Mouse (Mus musculus): ENCODE data around the gene Mmp28.

The Mmp28 gene

DNA sequence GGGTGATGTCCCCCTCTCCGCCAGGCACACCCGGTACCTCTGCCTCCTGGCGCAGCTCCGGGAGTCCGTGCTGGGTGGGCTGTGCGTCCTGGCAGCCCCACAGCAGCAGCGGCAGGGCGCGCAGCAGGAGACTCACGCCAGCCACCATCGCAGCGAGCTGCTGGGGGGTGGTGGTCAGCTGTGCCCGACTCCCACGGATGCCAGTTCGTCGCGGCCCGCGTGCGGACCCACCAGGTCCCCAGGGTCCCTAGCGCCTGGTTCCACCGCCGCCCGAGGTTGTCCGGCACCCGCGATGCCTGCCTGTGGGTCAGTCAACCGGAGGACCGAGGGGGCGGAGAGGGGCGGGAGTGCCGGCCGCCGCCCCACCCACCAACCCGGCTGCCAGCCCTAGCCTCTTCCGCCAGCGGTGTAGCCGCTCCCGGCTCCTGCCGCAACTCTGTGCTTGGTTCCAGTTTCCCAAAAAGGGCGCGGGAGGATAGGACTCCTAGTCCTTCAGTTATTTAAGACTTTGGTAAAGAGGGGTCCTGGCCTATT is at the start of gene Mmp28:
TSS of gene Mmp28 (minus strand) at position 361 of the 534 bp plus-strand sequence.
- peak; percentile 74 to 78 for DNase-seq

DNA sequence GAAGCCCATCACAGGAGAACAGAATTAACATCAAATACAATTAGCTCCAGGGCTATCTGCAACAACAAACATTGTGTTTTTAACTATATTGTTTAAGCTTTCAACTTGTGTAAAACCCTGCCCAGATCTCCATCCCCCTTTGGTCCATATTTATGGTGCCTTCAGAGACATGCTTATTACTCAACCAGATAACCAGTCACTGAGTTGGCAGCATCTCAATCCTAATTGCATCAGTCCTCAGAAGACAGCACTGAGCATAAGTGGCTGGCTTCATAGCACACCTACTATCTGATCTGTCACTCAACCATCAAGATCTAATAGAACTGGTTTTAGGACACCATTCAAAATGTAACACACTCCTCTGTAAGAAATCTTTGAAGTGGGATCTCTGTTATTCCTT is 46.6 kb upstream of the Mmp28 start:
- DNase-seq: no peak

GRCm38 (mm10) chr11:83504308-83504707 is 41.4 kb upstream of the Mmp28 start:
- DNase-seq: no peak

- no peak for DNase-seq
Observed at GRCm38 (mm10) chr11:83495571-83495970, 32.7 kb upstream of the Mmp28 start.

GRCm38 (mm10) chr11:83491488-83491887 is 28.6 kb upstream of the Mmp28 start:
- DNase-seq: no peak

DNA sequence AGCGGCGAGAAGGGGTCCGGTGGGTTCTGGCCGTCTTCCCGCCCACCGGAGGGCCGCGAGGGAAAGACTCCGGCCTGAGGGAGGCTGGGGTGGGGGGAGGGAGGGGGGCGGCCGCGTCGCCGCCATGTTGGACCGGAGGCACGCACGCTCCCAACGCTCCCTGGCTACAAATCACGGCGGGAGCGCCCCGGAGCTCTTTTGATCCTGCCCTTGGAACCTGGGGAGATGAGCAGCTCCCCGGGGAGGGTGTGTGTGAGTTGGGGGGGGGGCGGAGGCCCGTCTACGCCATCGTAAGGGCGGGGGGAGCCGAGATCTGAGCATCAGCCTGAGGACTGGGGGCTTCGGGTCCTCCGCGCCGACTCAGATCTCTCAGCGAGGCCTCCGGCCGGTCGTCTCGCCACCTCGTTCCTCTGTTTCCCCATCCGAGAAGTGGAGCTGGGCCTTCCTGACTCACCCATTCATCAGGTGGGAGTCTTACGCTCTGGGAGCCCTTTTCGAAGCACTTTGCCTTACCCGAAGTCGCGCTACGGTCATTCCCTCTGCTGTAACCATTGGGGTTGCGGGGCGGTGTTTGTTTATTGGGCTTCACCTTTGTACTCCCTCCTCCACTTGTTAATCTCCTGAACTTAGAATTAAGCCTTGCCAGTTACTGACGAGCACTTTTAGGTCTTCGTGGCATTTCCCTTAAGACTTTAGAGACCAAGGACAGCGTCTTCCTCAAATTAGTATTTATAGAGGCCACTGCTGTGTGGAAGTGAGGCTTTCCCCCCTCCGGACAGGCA is 10.6 kb upstream of the Mmp28 start:
- DNase-seq: no peak

DNA sequence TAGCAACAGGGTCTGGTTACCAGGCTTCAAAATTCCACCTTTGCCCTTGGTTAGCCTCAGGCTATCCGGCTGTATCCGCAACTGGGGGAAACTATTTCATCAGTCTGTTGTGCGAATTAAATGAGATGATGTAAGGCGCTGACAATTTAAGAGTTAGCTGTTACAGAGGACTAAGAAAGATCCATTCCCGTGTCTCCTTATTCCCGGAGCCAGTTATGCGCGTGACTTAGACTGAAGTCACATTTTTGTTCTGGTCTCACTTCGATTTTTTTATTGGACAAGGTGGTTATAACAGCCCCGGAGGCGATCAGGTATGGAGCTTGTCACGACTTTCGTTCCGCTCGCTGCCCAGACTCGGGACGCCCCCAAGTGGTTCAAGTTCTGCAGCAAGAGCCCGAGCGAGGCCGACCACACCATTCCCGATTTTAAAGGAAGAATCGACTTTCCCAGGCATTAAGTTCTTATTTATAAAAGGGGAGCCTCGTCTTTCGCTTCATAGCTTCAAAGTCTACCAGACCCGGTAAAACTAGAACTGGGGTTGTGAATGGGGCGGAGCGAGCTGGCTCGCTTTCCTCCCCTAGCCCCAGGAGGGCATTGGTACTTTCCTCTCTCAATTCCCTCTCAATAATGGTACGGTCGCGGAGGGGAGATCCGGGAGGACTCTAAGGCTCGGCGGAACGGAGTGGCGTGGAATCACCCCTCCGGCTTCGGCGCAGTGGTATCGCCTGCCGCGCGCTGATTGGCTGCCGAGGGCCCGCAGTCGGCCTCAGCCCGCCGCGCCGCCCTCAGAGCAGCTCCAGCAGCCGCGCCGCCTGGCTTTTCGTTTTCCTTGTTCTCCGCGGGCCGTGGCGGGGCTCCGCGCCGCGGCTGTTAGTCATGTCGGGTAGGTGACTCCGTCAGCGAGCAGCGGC is 9.7 kb upstream of the Mmp28 start, which contains the start of gene Taf15:
TSS of gene Taf15 (plus strand) at position 763 of the 911 bp plus-strand sequence.
- DNase-seq: peak; percentile 99

DNA sequence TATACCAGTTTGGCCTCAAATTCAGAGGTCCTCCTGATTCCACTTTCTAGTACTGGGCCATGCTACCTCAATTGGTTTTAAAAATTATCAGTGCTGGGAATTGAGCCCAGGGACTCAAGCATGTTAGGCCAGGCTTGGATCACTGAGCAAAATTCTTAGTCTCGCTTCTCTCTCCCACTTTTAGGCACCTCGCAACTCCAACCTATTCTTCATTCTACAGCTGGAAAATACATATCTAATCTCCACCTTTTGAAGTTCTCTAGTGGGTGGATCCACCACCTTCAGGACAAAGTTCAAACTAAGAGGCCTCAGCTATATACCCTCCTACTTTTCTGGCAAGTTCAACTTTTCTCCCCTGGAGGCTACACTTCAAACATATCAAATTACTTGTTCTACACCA is 8.9 kb upstream of the Mmp28 start:
- DNase-seq: no peak

DNA sequence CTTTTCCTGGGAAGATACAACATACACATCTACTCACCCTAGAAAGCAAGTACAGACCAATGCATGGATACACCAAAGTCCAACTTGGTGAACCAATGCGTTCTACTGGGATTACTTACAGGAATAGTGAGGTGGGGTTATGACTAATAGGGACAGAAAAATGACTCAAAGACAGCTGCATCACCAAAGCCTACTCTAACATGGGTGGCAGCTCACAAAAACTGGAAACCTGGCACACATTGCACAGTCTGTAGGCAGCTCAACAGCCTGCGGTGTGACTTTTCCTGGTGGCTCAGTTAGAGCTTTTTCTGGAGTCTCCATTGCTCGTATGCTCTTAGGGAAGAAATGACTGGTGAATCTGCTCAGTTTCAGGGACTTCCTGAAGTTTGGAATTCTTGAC is 5.9 kb upstream of the Mmp28 start:
- DNase-seq: peak in 1 of 2 experiments; percentile 2

DNA sequence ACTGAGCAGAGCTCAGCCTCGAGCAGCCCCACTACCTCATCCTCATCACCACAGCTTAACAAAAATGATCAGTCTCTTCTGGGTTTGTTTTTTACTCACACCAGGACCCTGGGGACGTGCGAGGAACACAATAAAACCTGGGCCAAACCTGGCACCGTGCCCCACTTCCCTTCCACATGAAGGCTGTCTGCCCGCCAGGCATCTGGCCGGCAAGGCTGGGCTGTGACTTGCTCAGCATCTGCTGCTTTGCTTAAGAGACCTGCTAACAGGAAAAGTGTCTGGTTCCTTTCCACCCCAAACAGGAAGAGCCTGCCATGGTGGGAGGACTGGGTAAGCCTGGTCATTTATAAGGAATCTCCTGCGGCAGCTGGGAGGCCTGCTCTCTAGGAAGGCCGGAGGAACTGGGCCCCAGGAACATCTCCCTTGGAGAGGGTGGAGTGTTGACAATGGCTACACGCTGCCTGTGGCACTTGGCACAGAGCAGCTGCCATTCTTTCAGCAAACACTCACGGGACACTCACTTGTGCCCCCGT is 4.3 kb upstream of the Mmp28 start:
- peak; percentile 76 to 90 for DNase-seq

DNA sequence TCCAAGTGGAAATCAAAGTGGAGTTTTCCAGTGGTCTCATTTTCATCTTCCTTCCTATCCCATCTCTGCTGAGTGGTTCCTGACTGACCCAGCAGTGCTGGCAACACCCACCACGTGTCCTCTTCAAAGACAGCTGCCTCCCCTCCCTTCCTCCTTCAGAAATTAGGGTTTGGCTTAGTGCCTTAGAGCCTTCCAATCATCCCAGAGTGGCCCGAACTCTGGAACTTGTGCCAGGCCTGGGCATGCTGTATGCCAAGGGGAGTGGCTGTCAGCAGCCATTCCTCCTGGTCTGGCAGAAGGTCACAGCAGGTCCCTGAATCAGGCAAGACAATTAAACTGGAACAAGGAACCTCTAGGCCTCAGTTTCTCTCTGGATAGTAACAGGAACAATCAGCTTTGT is 3.1 kb upstream of the Mmp28 start:
- DNase-seq: peak; percentile 47 to 79

- no peak for DNase-seq
Observed at GRCm38 (mm10) chr11:83461462-83462027, 1.3 kb downstream of the Mmp28 start.

DNA sequence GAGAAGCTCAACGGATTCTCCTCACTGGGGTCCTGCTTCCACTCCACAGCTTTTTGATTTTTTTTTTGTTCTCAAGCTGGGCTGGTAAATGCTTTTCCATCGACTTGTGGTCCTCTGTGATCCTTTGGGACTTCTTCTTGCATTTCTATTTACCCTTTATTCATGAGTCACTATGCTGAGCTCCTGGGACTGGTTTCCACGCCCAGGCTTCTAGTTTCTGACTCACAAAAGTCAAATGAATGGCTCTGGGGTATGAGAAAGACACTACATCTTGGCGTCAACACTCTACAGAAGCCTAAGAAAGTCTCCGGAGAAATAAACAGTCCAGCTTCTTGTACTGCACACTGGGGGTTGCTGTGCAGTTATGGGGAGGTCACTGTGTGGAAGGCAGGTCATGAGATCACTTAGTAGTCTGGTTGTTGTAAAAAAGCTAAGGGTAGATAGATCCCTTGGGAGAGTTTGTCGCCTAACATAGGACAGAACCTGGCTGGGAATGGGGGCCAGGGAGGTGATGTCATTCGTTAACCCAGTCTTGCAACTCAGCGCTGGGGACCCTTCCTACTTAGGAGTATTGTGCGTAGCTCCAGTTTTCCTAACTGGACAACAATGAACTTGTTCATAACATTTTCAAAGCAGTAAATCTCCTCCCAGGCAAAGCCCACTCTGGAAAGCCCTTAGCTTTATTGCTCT is 4.8 kb downstream of the Mmp28 start:
- DNase-seq: no peak

- no peak for DNase-seq
Observed at GRCm38 (mm10) chr11:83457257-83457656, 5.6 kb downstream of the Mmp28 start.

GRCm38 (mm10) chr11:83455608-83456007 is 7.3 kb downstream of the Mmp28 start:
- no peak for DNase-seq

DNA sequence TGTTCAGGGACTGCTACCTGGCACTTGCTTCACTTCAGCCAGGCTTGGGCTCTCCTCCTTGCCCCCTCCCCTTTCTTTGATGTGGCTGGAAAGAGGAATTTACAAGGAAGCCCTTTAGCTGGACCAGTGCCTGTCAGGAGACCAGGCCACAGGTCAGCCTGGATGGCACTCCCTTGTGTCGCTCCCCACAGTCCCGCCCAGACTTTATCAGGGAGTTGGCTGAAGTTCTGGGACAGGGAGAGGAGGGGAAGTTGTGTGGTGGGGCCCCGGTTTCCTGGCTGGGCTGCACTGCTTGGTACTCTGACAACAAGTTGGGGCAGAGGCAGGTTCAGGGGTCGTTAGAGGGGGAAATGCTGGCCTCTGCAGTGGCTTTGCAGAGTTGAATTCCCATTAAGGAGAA is 8.3 kb downstream of the Mmp28 start:
- DNase-seq: peak; percentile 58 to 77

- no peak for DNase-seq
Observed at GRCm38 (mm10) chr11:83451281-83451680, 11.6 kb downstream of the Mmp28 start.

DNA sequence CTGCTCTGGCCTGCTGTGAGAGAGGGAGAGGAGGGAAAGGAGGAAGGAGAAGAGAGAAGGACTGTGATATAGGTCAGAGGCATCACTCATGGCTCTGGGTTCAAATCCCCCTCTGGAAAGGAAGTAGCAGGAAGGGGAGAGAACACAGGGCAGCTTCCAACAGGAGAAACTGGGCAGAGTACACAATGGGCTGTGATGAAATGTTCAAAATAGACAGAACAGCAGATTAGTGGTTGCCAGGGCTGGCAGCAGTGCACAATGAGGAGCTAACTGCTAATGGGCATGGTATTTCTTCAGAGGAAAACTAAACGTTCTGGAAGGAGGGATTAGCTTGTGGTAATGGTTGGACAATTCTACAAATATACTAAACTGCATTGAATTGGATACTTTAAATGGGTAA is 12.3 kb downstream of the Mmp28 start:
- no peak for DNase-seq

GRCm38 (mm10) chr11:83449298-83449697 is 13.6 kb downstream of the Mmp28 start:
- peak in 1 of 2 experiments; percentile 47 for DNase-seq

GRCm38 (mm10) chr11:83448927-83449236 is 14.0 kb downstream of the Mmp28 start:
- DNase-seq: peak; percentile 71 to 82

DNA sequence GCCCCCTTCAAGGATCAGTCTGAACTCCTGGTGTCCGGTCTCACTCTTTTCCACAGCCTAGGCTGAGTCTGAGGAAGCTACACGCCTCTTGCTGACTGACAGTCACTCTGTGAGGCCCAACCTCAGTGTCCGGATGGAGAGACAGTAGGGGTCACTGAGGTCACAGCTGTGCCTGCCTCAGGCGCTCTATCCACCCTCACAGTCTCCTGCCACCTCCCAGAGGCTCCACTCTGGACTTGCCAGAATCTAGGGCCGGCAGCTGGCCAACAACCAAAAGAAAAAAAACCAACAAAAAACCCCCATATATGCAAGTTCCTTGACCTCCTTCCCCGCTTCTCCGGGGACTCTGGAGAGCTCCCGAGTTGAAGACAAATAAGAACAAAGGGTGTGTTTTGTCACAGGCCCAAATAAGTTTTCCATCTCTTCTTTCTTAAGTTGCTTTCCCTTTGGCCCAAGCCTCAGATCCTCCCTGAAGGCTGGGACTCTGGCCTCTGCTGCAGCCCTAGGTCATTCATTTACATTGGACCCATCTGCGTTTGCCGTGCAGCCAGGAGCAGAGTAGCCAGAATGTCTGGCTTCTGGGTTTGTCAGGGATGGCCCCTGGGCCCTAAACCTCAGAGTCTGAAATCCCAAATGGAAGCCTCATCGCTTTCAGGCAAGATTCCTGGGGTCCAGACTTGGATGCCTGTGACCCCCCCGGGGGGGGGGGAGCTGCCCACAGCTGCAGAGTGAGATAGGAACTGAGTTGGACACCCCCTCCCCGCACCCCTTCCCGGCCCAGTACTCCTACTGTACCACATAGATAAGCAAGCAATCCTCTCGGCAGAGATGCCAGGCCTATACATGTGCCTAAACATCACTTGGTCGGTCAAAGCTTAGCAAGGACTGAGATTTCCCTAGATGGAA is 14.6 kb downstream of the Mmp28 start:
- DNase-seq: peak; percentile 31 to 60

All from lung, postnatal 4 days (tissue).